Mouse (Mus musculus): ENCODE measurements at regions not wholly inside any gene's neighbourhood (a gene's known extent, or its start where the extent isn't known, plus 50 kb on each side); places are given as distances from the start of the nearest gene placed in this dataset.

DNA sequence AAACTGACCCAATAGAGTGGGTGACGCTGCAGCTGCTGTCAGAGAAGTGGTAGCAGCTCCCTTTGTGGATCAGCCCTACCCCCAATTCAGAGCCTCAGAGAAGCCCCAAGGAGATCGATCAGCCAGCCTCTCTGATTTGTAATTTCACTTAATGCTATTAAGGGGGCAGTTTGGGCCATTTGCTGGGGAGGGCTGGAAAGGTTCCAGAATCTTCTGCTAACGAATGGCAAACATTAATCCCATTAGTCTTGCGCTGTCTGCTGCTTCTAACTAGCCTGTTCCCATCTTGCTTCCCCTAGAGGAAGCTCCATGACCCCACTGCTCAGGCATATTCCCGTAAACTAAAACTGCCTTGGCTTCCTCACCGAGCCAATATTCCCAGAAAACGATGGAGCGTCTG, 59.9 kb upstream of the Lrrn2 start:
- ATAC-seq (replicated peaks; ENCODE audit: poor library complexity), result no peak

DNA sequence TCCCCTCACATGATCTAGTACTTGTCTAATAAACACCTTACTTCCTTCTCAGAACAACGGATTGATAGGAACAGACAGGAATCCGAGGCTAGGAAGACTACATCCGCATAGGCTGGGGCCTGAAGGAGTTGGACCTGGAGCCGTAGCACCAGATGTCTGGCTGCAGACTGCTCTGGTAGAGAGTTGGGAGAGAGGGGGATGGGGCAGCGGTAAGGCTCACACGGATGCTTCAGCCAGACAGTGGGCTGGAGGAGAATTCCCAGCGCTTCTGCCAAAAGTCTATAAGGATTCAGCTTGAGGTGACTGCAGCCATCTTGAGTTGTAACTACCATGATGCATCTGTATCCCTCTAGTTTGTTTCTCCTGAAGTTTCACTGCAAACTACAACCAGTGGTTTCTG, 61.8 kb upstream of the Lrrn2 start:
- no peak for ATAC-seq (replicated peaks; ENCODE audit: poor library complexity)

DNA sequence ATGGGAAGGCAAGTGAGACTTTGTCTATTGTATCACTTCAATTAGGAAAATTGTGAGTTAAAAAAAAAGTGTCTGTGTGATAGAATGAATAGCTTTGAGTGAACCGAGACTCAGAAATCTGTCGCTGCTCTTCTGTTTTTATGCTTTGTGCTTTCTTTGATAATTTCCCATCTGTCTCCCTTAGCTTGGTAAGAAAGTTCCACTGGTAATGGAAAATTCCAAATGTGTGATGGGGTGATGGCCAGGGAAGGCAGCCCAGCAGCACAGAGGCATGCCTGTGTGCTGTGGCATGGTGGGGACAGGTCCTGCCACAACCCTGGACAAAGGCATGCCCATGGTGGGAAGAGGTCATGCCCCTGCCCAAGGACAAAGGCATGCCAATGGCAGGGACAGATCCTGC, 62.7 kb upstream of the Lrrn2 start:
- ATAC-seq (replicated peaks; ENCODE audit: poor library complexity), result no peak

- no peak for ATAC-seq (replicated peaks; ENCODE audit: poor library complexity)
Observed at GRCm38 (mm10) chr1:132805543-132805942, 63.9 kb upstream of the Nfasc start.

DNA sequence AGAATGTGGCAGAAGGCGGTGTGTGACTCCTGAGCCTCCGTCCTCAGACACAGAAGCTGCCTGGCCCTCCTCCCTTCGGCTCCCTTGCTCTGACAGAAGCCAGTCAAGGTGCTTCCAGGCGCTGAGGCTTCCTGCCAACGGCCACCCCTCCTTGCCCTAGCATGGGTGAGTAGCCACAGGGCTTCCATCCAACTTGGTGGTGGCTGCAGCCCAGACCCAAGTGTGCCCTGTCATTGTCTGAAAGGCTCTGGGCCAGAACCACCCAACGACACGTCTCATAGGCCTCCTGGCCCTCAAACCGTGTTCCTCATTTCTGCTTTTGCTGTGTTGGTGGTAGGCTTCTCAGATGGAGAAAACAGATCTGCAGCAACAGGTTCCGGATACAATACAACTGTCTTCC, 62.2 kb upstream of the Nfasc start:
- ATAC-seq (replicated peaks; ENCODE audit: poor library complexity), result peak; percentile 44

DNA sequence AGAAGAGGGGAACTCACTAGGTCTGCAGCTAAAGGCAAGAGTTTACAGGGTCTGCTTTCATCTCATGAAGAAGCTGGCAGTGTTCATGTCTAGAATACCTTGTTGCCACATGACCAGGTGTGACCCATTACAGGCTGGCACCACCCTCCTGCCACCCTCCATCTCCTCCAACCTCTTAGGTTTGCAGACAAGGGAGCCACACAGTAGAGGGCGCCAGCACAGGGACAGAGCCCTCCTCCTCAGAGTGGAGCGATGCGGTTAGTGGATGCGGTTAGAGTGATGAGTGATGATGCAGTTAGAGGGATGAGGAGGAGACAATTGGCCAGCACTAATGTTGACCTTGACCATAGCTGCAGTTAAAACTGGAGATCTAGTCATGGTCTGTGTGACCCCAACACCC, 60.8 kb upstream of the Nfasc start:
- ATAC-seq (replicated peaks; ENCODE audit: poor library complexity), result peak; percentile 46

GRCm38 (mm10) chr1:132800285-132800684, 58.7 kb upstream of the Nfasc start:
- no peak for ATAC-seq (replicated peaks; ENCODE audit: poor library complexity)

- ATAC-seq (replicated peaks; ENCODE audit: poor library complexity), result peak; percentile 48
Observed at GRCm38 (mm10) chr1:132799258-132799657, 57.7 kb upstream of the Nfasc start.

DNA sequence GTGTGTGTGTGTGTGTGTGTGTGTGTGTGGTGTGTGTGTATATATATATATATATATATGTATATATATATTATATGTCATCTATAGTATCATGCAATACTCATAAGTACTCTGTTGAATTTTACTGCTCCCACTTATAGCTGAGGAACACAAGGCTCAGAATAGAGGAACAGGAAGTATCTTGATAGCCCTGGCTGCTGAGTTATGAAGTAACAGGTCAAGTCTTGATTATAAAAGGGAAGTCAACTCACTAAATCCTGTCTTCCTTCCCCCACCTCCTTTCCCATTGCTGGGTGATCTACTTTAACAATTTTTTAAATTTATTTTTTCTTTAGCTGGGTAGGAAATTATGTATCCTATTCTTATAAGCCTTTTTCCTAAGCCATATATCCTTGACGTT, 52.9 kb upstream of the Nfasc start:
- ATAC-seq (replicated peaks; ENCODE audit: poor library complexity), result peak; percentile 76

Measured in megakaryocyte progenitor cell, adult 5-6 weeks (primary cell).